Mouse (Mus musculus) neural tube, embryonic 13.5 days (tissue): Measurements from ENCODE around the gene Efcab6. TPM values are rescaled to one million over a fixed set of nuclear protein-coding genes. Genes with fewer than 3 reads are reported as not detected.
A peak's percentile ranks its signal among the peaks of the same experiment; 100 is the strongest.

ENCODE experiments used
- ATAC-seq: fragments of 200-750 bp; cut with Nextera tagmentation; 2 replicates; pipeline ENCODE4 v1.8.0; 2017; ENCODE audit warnings: low read depth, mild to moderate bottlenecking, moderate TSS enrichment, moderate library complexity
- H3K27ac ChIP-seq: fragments of 300-500 bp; sonication (generic); replicated peaks from 2 replicates; pipeline ENCODE4 v1.5.1; 2015; ENCODE audit warnings: moderate library complexity, mild to moderate bottlenecking, inconsistent platforms
- H3K27me3 ChIP-seq: fragments of 300-500 bp; sonication (generic); 2 replicates; pipeline ENCODE4 v1.6.1; 2015; ENCODE audit warnings: mild to moderate bottlenecking, inconsistent platforms
- H3K36me3 ChIP-seq: fragments of 300-500 bp; sonication (generic); 2 replicates; pipeline ENCODE4 v1.6.1; 2015; ENCODE audit warnings: mild to moderate bottlenecking, inconsistent platforms
- H3K4me1 ChIP-seq: fragments of 300-500 bp; sonication (generic); replicated peaks from 2 replicates; pipeline ENCODE4 v1.6.1; 2015; ENCODE audit warnings: inconsistent platforms
- H3K4me2 ChIP-seq: fragments of 300-500 bp; sonication (generic); 2 replicates; pipeline ENCODE4 v1.6.1; 2015; ENCODE audit warnings: inconsistent platforms, mild to moderate bottlenecking, moderate library complexity
- H3K4me3 ChIP-seq: fragments of 300-500 bp; sonication (generic); 2 replicates; pipeline ENCODE4 v1.5.1; 2015; ENCODE audit warnings: mild to moderate bottlenecking, inconsistent platforms
- H3K9ac ChIP-seq: fragments of 300-500 bp; sonication (generic); 2 replicates; pipeline ENCODE4 v1.6.1; 2015; ENCODE audit warnings: moderate library complexity, mild to moderate bottlenecking, inconsistent platforms
- H3K9me3 ChIP-seq: fragments of 300-500 bp; sonication (generic); 2 replicates; pipeline ENCODE4 v1.6.1; 2016; ENCODE audit warnings: inconsistent platforms
- WGBS: fragments of 180-500 bp; shearing (Covaris S2); methylation state at CpG from one replicate; pipeline ENCODE4 v1.1.7; 2015; 5-methylcytosine and 5-hydroxymethylcytosine counted together
- polyA plus RNA-seq: library from polyadenylated mRNA; unstranded; fragments of >200 nt; fragmentation: Nextera tagmentation; extraction: Ambion mirVana; gene quantifications from 2 replicates; pipeline ENCODE4 v1.2.1, GENCODE M21; 2015

Gene Efcab6
- polyA plus RNA-seq, 1 experiment from 2014 or later = 0.36 TPM

- no peak for ATAC-seq
- 88% methylated on average over 14 of the region's 14 CpGs for WGBS
Measured at GRCm38 (mm10) chr15:83913028-83913714, 152.0 kb downstream of the Efcab6 start.

DNA sequence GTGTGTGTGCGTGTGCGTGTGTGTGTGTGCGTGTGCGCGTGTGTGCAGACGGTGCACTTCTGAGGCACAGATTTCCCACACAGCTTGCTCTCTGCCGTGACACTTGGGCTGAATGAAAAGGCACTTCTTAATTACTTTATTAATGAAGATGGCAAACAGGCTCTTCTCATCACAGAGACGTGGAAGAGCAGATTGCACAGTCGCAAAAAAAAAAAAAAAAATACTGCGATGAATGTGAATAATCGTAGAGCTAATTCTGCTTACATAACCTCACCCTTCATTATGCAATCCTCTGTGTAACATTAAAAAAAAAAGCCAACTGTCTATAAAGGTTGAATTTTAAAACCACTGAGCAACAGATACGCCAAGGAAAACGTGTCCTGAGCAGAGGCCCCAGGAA is 158.7 kb downstream of the Efcab6 start:
- no peak overlapping the region for H3K4me2 ChIP-seq
- no peak overlapping the region for H3K27ac ChIP-seq
- no peak overlapping the region for H3K4me3 ChIP-seq
- no peaks in the 10 kb centered on the region for H3K9me3 ChIP-seq
- 70% methylated on average over 13 of the region's 13 CpGs for WGBS
- H3K27me3 ChIP-seq = no peaks in the 10 kb centered on the region
- ATAC-seq = no peak
- H3K9ac ChIP-seq = no peak overlapping the region
- no peaks in the 10 kb centered on the region for H3K36me3 ChIP-seq
- H3K4me1 ChIP-seq = peaks cover 5% of the 10 kb centered on the region; the same call in 1 of the 2 replicates

More at GRCm38 (mm10) chr15:83913028-83913714, 152.0 kb downstream of the Efcab6 start:
- Histone ChIP-seq H3K4me2 (no peak overlapping the region), H3K36me3 (no peaks in the 10 kb centered on the region), H3K9me3 (no peaks in the 10 kb centered on the region), H3K27ac (no peak overlapping the region), H3K4me3 (no peak overlapping the region), H3K4me1 (no peaks in the 10 kb centered on the region), H3K27me3 (no peaks in the 10 kb centered on the region), H3K9ac (no peak overlapping the region)

DNA sequence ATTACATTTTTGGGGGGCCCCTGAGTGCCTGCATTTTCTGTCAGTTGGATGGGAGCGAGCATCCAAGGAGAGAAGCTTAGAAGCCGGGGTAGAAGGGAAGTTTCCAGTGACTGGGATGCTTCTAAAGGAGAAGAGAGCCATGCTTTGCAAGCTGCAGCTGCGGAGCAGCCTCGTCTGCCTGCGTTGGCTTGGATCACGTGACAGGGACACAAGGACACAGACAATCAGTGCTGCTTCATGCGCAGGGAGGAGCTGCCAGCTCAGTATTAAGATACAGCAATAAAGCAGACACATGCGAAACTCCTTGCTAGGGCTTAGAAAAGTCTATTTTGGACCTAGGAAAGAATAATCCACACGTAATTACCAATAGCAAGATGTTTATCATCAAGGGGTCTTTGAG is 167.9 kb downstream of the Efcab6 start:
- H3K9me3 ChIP-seq = no peaks in the 10 kb centered on the region
- peak overlapping the region; percentile 34; the same call in 1 of the 2 replicates for H3K27ac ChIP-seq
- 46% methylated on average over 9 of the region's 9 CpGs for WGBS
- no peaks in the 10 kb centered on the region for H3K27me3 ChIP-seq
- H3K4me1 ChIP-seq = peaks cover 14% of the 10 kb centered on the region; the same call in 1 of the 2 replicates
- ATAC-seq = peak; percentile 58; the same call in 1 of the 2 replicates
- H3K9ac ChIP-seq = no peak overlapping the region
- no peak overlapping the region for H3K4me2 ChIP-seq
- no peaks in the 10 kb centered on the region for H3K36me3 ChIP-seq
- H3K4me3 ChIP-seq = no peak overlapping the region

DNA sequence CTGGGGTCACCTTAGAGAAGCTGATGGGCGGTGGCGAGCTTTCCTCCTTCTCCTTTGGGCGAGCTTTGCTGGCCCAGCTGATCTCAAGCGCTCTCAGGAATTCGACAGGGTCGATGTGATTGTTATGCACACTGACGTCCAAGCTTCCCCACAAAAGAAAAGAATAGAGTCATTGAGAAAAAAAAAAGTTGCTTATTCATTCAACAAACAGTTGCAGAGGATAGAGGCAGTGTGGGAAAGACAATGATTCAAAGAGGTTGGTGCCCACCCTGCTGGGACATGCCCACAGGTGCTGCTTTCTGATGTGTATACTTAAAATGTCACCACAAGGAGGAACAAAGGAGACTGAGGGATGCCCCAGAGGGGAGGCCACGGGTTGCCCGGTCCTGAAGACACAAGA is 169.2 kb downstream of the Efcab6 start:
- no peak for ATAC-seq
- no peaks in the 10 kb centered on the region for H3K9me3 ChIP-seq
- H3K4me3 ChIP-seq = no peak overlapping the region
- H3K27ac ChIP-seq = no peak overlapping the region
- peaks cover 14% of the 10 kb centered on the region; the same call in 1 of the 2 replicates for H3K4me1 ChIP-seq
- H3K4me2 ChIP-seq = no peak overlapping the region
- H3K9ac ChIP-seq = no peak overlapping the region
- 32% methylated on average over 9 of the region's 9 CpGs for WGBS
- H3K27me3 ChIP-seq = no peaks in the 10 kb centered on the region
- H3K36me3 ChIP-seq = no peaks in the 10 kb centered on the region

GRCm38 (mm10) chr15:83894261-83894660 is 170.9 kb downstream of the Efcab6 start:
- no peaks in the 10 kb centered on the region for H3K9me3 ChIP-seq
- no peak overlapping the region for H3K4me2 ChIP-seq
- no peaks in the 10 kb centered on the region for H3K36me3 ChIP-seq
- WGBS = 86% methylated on average over 7 of the region's 7 CpGs
- no peak overlapping the region for H3K9ac ChIP-seq
- H3K4me1 ChIP-seq = peaks cover 14% of the 10 kb centered on the region; the same call in 1 of the 2 replicates
- no peaks in the 10 kb centered on the region for H3K27me3 ChIP-seq
- no peak for ATAC-seq
- no peak overlapping the region for H3K27ac ChIP-seq
- H3K4me3 ChIP-seq = no peak overlapping the region

GRCm38 (mm10) chr15:83892871-83893270 is 172.3 kb downstream of the Efcab6 start:
- H3K4me1 ChIP-seq = peaks cover 14% of the 10 kb centered on the region; the same call in 1 of the 2 replicates
- no peak for ATAC-seq
- 86% methylated on average over 15 of the region's 15 CpGs for WGBS
- H3K27me3 ChIP-seq = no peaks in the 10 kb centered on the region
- no peak overlapping the region for H3K27ac ChIP-seq
- no peak overlapping the region for H3K4me3 ChIP-seq
- H3K4me2 ChIP-seq = no peak overlapping the region
- H3K9me3 ChIP-seq = no peaks in the 10 kb centered on the region
- H3K36me3 ChIP-seq = no peaks in the 10 kb centered on the region
- H3K9ac ChIP-seq = no peak overlapping the region

GRCm38 (mm10) chr15:83884291-83884690 is 180.9 kb downstream of the Efcab6 start:
- H3K27me3 ChIP-seq = no peaks in the 10 kb centered on the region
- H3K36me3 ChIP-seq = no peaks in the 10 kb centered on the region
- H3K4me2 ChIP-seq = no peak overlapping the region
- H3K9ac ChIP-seq = no peak overlapping the region
- 82% methylated on average over 9 of the region's 9 CpGs for WGBS
- H3K9me3 ChIP-seq = no peaks in the 10 kb centered on the region
- no peak overlapping the region for H3K4me3 ChIP-seq
- ATAC-seq = no peak
- H3K27ac ChIP-seq = no peak overlapping the region
- 0 out of 2 replicates have a peak, but pooled peaks cover 7% of the 10 kb centered on the region for H3K4me1 ChIP-seq

GRCm38 (mm10) chr15:83883821-83884220 is 181.4 kb downstream of the Efcab6 start:
- Histone ChIP-seq H3K27ac (no peak overlapping the region), H3K9me3 (no peaks in the 10 kb centered on the region), H3K9ac (no peak overlapping the region), H3K27me3 (no peaks in the 10 kb centered on the region), H3K4me3 (no peak overlapping the region), H3K36me3 (no peaks in the 10 kb centered on the region), H3K4me2 (no peak overlapping the region), H3K4me1 (0 out of 2 replicates have a peak, but pooled peaks cover 7% of the 10 kb centered on the region)
- 92% methylated on average over 8 of the region's 8 CpGs for WGBS
- ATAC-seq = no peak

GRCm38 (mm10) chr15:83879845-83880244 is 185.3 kb downstream of the Efcab6 start:
- Histone ChIP-seq H3K27ac (no peak overlapping the region), H3K27me3 (no peaks in the 10 kb centered on the region), H3K9me3 (0 out of 2 replicates have a peak, but pooled peaks cover 4% of the 10 kb centered on the region), H3K4me2 (no peak overlapping the region), H3K4me3 (no peak overlapping the region), H3K4me1 (0 out of 2 replicates have a peak, but pooled peaks cover 7% of the 10 kb centered on the region), H3K9ac (no peak overlapping the region), H3K36me3 (no peaks in the 10 kb centered on the region)
- ATAC-seq = no peak
- WGBS = 29% methylated on average over 5 of the region's 5 CpGs

GRCm38 (mm10) chr15:83877898-83878297 is 187.3 kb downstream of the Efcab6 start:
- 82% methylated on average over 2 of the region's 2 CpGs for WGBS
- Histone ChIP-seq H3K9ac (no peak overlapping the region), H3K36me3 (no peaks in the 10 kb centered on the region), H3K9me3 (0 out of 2 replicates have a peak, but pooled peaks cover 4% of the 10 kb centered on the region), H3K27ac (no peak overlapping the region), H3K4me2 (no peak overlapping the region), H3K27me3 (no peaks in the 10 kb centered on the region), H3K4me1 (peaks cover 13% of the 10 kb centered on the region), H3K4me3 (no peak overlapping the region)
- no peak for ATAC-seq

GRCm38 (mm10) chr15:83877155-83877866 is 187.9 kb downstream of the Efcab6 start:
- ATAC-seq = no peak
- no peak overlapping the region for H3K4me2 ChIP-seq
- WGBS = 49% methylated on average over 11 of the region's 11 CpGs
- H3K4me1 ChIP-seq = peaks cover 19% of the 10 kb centered on the region
- no peak overlapping the region for H3K9ac ChIP-seq
- no peak overlapping the region for H3K4me3 ChIP-seq
- no peaks in the 10 kb centered on the region for H3K36me3 ChIP-seq
- no peak overlapping the region for H3K27ac ChIP-seq
- no peaks in the 10 kb centered on the region for H3K27me3 ChIP-seq
- 0 out of 2 replicates have a peak, but pooled peaks cover 4% of the 10 kb centered on the region for H3K9me3 ChIP-seq

GRCm38 (mm10) chr15:83870936-83871335 is 194.2 kb downstream of the Efcab6 start:
- Histone ChIP-seq H3K9ac (no peak overlapping the region), H3K4me3 (no peak overlapping the region), H3K36me3 (no peaks in the 10 kb centered on the region), H3K27me3 (peaks cover 16% of the 10 kb centered on the region), H3K9me3 (0 out of 2 replicates have a peak, but pooled peaks cover 4% of the 10 kb centered on the region), H3K4me1 (peaks cover 28% of the 10 kb centered on the region), H3K4me2 (peak overlapping the region; percentile 29; the same call in 1 of the 2 replicates), H3K27ac (no peak overlapping the region)
- no peak for ATAC-seq
- 8% methylated on average over 17 of the region's 17 CpGs for WGBS
